Mouse (Mus musculus) naive thymus-derived CD4-positive, alpha-beta T cell, adult 2 months (primary cell): ENCODE measurements around the gene Slc16a14.
"Not testable (repeated sequence)": the region's sequence is repeated elsewhere in the genome, so short reads cannot be mapped to it uniquely, and the experiment has no call there.

Experiments
- DNase-seq: peaks from one replicate; pipeline ENCODE4 v3.0.0-alpha.2; 2011; ENCODE audit warnings: low read depth

Gene Slc16a14

DNA sequence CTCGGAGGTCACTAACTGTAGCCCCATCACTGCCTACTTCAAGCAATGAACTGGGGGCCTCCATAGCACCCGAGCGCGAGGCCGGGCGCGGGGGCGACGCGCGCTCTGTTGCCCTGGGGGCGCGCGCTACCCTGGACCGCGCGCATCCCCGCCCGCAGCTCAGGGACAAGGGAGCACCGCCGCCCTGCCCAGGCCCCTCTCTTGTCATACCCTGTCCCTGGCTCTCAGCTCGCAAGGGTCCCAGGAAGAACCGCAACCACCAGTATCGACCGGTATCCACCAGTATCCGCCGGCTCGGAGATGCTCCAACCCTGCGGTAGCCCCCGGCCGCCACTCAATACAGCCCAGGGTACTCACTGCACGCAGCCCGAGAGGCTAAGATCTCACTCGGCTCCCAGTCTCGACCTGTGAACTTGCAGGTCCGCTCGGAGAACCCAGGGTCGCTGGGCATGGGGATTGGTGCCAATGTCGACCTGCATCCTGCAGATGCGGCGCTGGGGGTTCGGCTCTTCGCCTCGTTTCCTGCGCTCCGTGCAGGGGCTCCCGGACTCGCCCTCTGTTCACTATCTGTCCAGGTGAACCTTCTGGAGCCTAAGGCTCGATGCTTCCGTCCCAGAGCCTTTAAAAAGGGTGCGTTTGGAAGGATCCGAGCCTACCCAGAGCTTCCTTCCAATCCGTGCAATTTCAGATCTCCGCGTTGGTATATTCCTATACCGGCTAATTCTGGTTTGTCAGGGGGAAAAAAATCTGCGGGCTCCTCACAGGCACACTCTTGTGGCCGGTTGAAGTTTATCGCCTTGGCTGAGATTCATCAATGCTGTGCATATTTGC, at the start of gene Slc16a14:
Gene Slc16a14, minus strand, starts transcription at position 632 of the 831 bp plus-strand sequence.
- no peak for DNase-seq

GRCm38 (mm10) chr1:84961779-84962178, 26.8 kb upstream of the Slc16a14 start:
- DNase-seq = not testable (repeated sequence)

GRCm38 (mm10) chr1:84957713-84958112, 22.8 kb upstream of the Slc16a14 start:
- DNase-seq = not testable (repeated sequence)

GRCm38 (mm10) chr1:84956771-84957170, 21.8 kb upstream of the Slc16a14 start:
- not testable (repeated sequence) for DNase-seq

- no peak for DNase-seq
These were observed 17.7 kb upstream of the Slc16a14 start for GRCm38 (mm10) chr1:84952456-84953181.

DNA sequence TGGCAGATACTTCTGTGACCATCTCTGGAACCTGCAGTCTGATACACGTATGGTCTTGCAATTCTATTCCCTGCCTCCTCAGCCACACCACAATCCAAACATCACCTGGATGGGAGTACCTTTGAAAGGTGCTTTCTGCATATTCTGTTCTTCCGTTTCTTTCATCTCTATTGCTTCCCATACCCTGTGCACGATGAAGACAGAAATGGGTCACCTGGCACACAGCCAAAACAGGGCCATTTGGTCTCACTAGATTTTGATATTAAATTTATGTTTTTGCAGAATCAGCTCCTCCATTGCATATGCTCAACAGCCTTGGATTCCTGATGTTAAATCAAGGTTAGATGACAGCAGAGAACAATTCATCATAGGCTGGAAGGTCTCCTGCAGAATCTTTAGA, 16.6 kb upstream of the Slc16a14 start:
- DNase-seq = no peak

GRCm38 (mm10) chr1:84947390-84947789, 12.5 kb upstream of the Slc16a14 start:
- DNase-seq = no peak

GRCm38 (mm10) chr1:84945950-84946349, 11.0 kb upstream of the Slc16a14 start:
- no peak for DNase-seq

GRCm38 (mm10) chr1:84943549-84943948, 8.6 kb upstream of the Slc16a14 start:
- no peak for DNase-seq

GRCm38 (mm10) chr1:84942666-84943065, 7.7 kb upstream of the Slc16a14 start:
- DNase-seq = no peak

- no peak for DNase-seq
These were observed 5.4 kb upstream of the Slc16a14 start for GRCm38 (mm10) chr1:84940322-84940721.

GRCm38 (mm10) chr1:84939466-84939865, 4.5 kb upstream of the Slc16a14 start:
- no peak for DNase-seq

- no peak for DNase-seq
These were observed 2.0 kb upstream of the Slc16a14 start for GRCm38 (mm10) chr1:84936716-84937510.

DNA sequence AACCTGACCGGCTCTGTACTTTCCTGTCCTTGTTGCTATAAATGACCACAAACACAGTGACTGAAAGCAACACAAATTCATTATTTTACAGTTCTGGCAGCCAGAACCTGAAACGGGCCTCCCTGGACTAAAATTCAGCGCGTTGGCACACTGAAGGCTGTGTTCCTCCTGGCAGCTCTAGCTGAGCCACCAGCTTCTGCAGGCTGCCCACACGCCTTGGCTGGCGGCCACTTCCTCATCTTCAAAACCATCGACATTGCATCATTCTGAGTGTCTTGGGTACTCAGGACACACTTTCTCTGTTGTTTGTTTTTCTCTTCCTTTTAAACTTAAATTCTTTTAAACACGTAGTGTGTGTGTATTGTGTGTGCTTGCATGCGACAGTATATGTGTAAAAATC, 734 bp upstream of the Slc16a14 start:
- no peak for DNase-seq

- no peak for DNase-seq
These were observed 807 bp downstream of the Slc16a14 start for GRCm38 (mm10) chr1:84934151-84934502.

GRCm38 (mm10) chr1:84933472-84934150, 1.3 kb downstream of the Slc16a14 start:
- DNase-seq = peak; percentile 9

DNA sequence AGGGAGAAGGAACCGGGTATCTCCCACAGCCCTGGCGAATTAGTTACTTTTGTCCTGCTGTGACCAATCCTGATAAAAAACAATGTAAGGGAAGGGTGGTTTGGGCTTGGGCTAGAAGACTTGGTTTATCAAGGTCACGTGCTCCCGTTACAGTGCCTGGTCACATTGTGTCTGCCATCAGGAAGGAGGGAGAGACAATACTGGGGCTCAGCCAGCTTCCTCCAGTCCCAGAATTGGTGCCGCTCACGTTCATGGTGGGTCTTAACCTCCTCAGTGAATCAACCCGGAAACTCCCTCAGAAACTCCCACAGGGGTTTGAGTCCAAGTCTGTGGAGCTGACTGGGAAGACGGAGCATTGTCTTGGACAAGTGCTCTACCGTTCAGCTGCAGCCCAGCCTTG, 9.3 kb downstream of the Slc16a14 start:
- DNase-seq = no peak

GRCm38 (mm10) chr1:84924134-84924533, 10.8 kb downstream of the Slc16a14 start:
- DNase-seq = no peak

- DNase-seq = no peak
These were observed 11.5 kb downstream of the Slc16a14 start for GRCm38 (mm10) chr1:84923432-84923831.

- DNase-seq = no peak
These were observed 16.1 kb downstream of the Slc16a14 start for GRCm38 (mm10) chr1:84918865-84919264.

DNA sequence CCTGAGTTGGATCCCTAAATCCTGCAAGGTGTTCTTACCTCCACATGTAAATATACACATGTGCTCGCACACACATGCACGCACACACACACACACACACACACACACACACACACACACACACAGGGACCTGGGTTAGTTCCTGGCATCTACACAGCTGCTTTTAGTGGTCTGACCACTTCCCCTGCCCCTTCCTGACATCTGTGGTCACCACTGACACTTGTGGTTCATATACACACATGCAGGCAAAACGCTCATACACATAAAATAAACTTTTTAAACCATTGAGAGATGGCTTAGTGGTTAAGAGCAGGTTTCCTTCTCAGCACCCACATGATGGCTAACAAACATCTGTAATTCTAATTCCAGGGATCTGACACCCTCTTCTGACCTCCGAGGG, 19.9 kb downstream of the Slc16a14 start:
- no peak for DNase-seq

DNA sequence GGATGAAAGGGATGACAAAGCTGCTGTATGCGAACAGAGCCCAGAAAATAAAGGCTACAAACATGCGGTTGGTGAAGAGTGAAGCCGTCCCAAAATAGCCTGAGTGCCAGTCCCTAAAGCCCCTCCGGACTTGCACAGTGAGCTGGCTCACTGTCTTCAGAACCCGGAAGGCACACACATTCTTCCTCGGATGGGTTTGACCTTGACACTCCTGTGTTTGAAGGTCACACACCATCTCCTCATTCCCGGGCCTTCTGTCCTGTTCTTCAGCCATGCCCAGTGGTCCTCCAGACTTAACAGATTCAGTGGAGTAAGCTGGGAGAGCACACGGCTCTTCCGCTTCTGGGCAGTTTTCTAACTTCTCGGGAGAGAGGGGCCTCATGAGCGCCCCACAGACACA, 22.4 kb downstream of the Slc16a14 start:
- DNase-seq = no peak
